Mouse (Mus musculus) layer of hippocampus, postnatal 36 days (tissue): ENCODE data around the gene Spata2l. TPM values are rescaled to one million over a fixed set of nuclear protein-coding genes. Genes with fewer than 3 reads are reported as not detected.
"Not testable (repeated sequence)": the region's sequence is repeated elsewhere in the genome, so short reads cannot be mapped to it uniquely, and the experiment has no call there.

Source experiments
- DNase-seq, 2 experiments: peaks; one replicate each; pipeline ENCODE4 v3.0.0; 2022
- total RNA-seq, 2 experiments: library from RNA; stranded (reverse); gene quantifications; 2 replicates each; pipeline ENCODE4 v1.2.3; 2021

Gene Spata2l
- 10 to 100 TPM; 80.7 to 81.4 TPM for total RNA-seq

GRCm38 (mm10) chr8:123235520-123236497, at the start of gene Spata2l:
TSS of gene Spata2l (minus strand) at chr8:123236233.
- peak; percentile 84 to 86 for DNase-seq

GRCm38 (mm10) chr8:123284493-123284892, 48.5 kb upstream of the Spata2l start:
- DNase-seq = no peak

- DNase-seq = no peak
Observed at GRCm38 (mm10) chr8:123283991-123284390, 48.0 kb upstream of the Spata2l start.

- not testable (repeated sequence) for DNase-seq
Observed at GRCm38 (mm10) chr8:123282994-123283393, 47.0 kb upstream of the Spata2l start.

GRCm38 (mm10) chr8:123280302-123281094, 44.5 kb upstream of the Spata2l start:
- no peak for DNase-seq

- DNase-seq = no peak
Observed at GRCm38 (mm10) chr8:123279828-123280227, 43.8 kb upstream of the Spata2l start.

- no peak for DNase-seq
Observed at GRCm38 (mm10) chr8:123278445-123278844, 42.4 kb upstream of the Spata2l start.

- no peak for DNase-seq
Observed at GRCm38 (mm10) chr8:123275096-123275495, 39.1 kb upstream of the Spata2l start.

GRCm38 (mm10) chr8:123274447-123274846, 38.4 kb upstream of the Spata2l start:
- no peak for DNase-seq

GRCm38 (mm10) chr8:123271901-123272300, 35.9 kb upstream of the Spata2l start:
- no peak for DNase-seq

GRCm38 (mm10) chr8:123271147-123271546, 35.1 kb upstream of the Spata2l start:
- DNase-seq = no peak

- no peak for DNase-seq
Observed at GRCm38 (mm10) chr8:123267926-123268656, 32.1 kb upstream of the Spata2l start.

GRCm38 (mm10) chr8:123257593-123257992, 21.6 kb upstream of the Spata2l start:
- not testable (repeated sequence) for DNase-seq

- DNase-seq = peak; percentile 23 to 40
Observed at GRCm38 (mm10) chr8:123257114-123257513, 21.1 kb upstream of the Spata2l start.

GRCm38 (mm10) chr8:123255170-123255569, 19.1 kb upstream of the Spata2l start:
- DNase-seq = no peak

GRCm38 (mm10) chr8:123254099-123254885, 18.3 kb upstream of the Spata2l start, which contains the start of the genes Zfp276 and Vps9d1:
TSS of gene Zfp276 (plus strand) at chr8:123254195.
TSS of gene Vps9d1 (minus strand) at chr8:123254348.
- DNase-seq = peak; percentile 82 to 85

- no peak for DNase-seq
Observed at GRCm38 (mm10) chr8:123253451-123254098, 17.5 kb upstream of the Spata2l start.

- DNase-seq = no peak
Observed at GRCm38 (mm10) chr8:123252925-123253324, 16.9 kb upstream of the Spata2l start.

GRCm38 (mm10) chr8:123250940-123251339, 14.9 kb upstream of the Spata2l start:
- DNase-seq = no peak

GRCm38 (mm10) chr8:123248596-123248995, 12.6 kb upstream of the Spata2l start:
- DNase-seq = no peak

GRCm38 (mm10) chr8:123247748-123248147, 11.7 kb upstream of the Spata2l start:
- no peak for DNase-seq
